Comparison of ENCODE assay signal across 8 mouse cellular contexts in genomic region chr2:76968919-76969318, GRCm38 (mm10). TPM values are rescaled to one million over a fixed set of nuclear protein-coding genes. Genes with fewer than 3 reads are reported as not detected.
DNase-seq lines count a peak whose midpoint lies in the region; ATAC-seq lines count a peak whose summit lies in the region.

No protein-coding gene starts in this region.

- no peak overlapping the region for H3K4me2 ChIP-seq in embryonic facial prominence, embryonic 11.5 days (ENCODE audit: low read depth, low read length)
- no peak overlapping the region for H3K4me2 ChIP-seq in hindbrain, embryonic 11.5 days (replicated peaks; ENCODE audit: low read depth, low read length)

- H3K9ac ChIP-seq in embryonic facial prominence, embryonic 11.5 days (replicated peaks; ENCODE audit: low read length): no peak overlapping the region
- H3K9ac ChIP-seq in hindbrain, embryonic 11.5 days (ENCODE audit: low read depth, low read length): no peak overlapping the region

- 0 out of 2 replicates have a peak, but pooled peaks have one; percentile 72 for ATAC-seq in embryonic facial prominence, embryonic 11.5 days (replicated peaks; ENCODE audit: insufficient number of reproducible peaks, low FRiP score, low TSS enrichment, low read depth)
- ATAC-seq in hindbrain, embryonic 11.5 days (ENCODE audit: low FRiP score): peak; percentile 68; the same call in 1 of the 2 replicates

- H3K9me3 ChIP-seq in embryonic facial prominence, embryonic 11.5 days (replicated peaks; ENCODE audit: control insufficient read depth, low read length): no peaks in the 10 kb centered on the region
- no peaks in the 10 kb centered on the region for H3K9me3 ChIP-seq in hindbrain, embryonic 11.5 days (ENCODE audit: control insufficient read depth, low read length)

- no peak overlapping the region for H3K4me3 ChIP-seq in embryonic facial prominence, embryonic 11.5 days (ENCODE audit: low read depth, low read length)
- no peak overlapping the region for H3K4me3 ChIP-seq in hindbrain, embryonic 11.5 days (ENCODE audit: low read depth, low read length)

- WGBS in embryonic facial prominence, embryonic 11.5 days: 27% methylated on average over 8 of the region's 8 CpGs
- WGBS in hindbrain, embryonic 11.5 days: 31% methylated on average over 8 of the region's 8 CpGs

- no peaks in the 10 kb centered on the region for H3K36me3 ChIP-seq in embryonic facial prominence, embryonic 11.5 days (replicated peaks; ENCODE audit: control insufficient read depth, insufficient read depth, low read depth, low read length)
- no peaks in the 10 kb centered on the region for H3K36me3 ChIP-seq in hindbrain, embryonic 11.5 days (ENCODE audit: control insufficient read depth, insufficient read depth, low read length)

- DNase-seq in ES-CJ7 (ENCODE audit: low read depth, low spot score): peak; percentile 84
- peak; percentile 76 for DNase-seq in adrenal gland, postnatal 25 days
- peak; percentile 88 for DNase-seq in embryonic facial prominence, embryonic 11.5 days (ENCODE audit: low spot score)
- peak; percentile 85 for DNase-seq in hindbrain, embryonic 11.5 days (ENCODE audit: low spot score)
- DNase-seq in layer of hippocampus, adult 9-11 months: peak; percentile 65
- peak; percentile 83 for DNase-seq in lung, postnatal 14 days
- DNase-seq in retina, postnatal 1 day: peak; percentile 80
- peak; percentile 46 for DNase-seq in yolk sac, embryonic 10.5 days (ENCODE audit: low spot score)

- no peaks in the 10 kb centered on the region for H3K27me3 ChIP-seq in embryonic facial prominence, embryonic 11.5 days (ENCODE audit: control insufficient read depth, insufficient read depth, low read length)
- H3K27me3 ChIP-seq in hindbrain, embryonic 11.5 days (ENCODE audit: control insufficient read depth, insufficient read depth, low read length): no peaks in the 10 kb centered on the region

- H3K27ac ChIP-seq in embryonic facial prominence, embryonic 11.5 days (replicated peaks; ENCODE audit: low read depth, low read length): no peak overlapping the region
- no peak overlapping the region for H3K27ac ChIP-seq in hindbrain, embryonic 11.5 days (ENCODE audit: low read depth, low read length)

- H3K4me1 ChIP-seq in embryonic facial prominence, embryonic 11.5 days (ENCODE audit: control insufficient read depth, insufficient read depth, low read length): no peaks in the 10 kb centered on the region
- H3K4me1 ChIP-seq in hindbrain, embryonic 11.5 days (replicated peaks; ENCODE audit: control insufficient read depth, insufficient read depth, low read length): no peaks in the 10 kb centered on the region

RNA-seq across cellular contexts. Expression of gene Ttn, which starts 13.4 kb away (rescaled TPM):
- total RNA-seq in adrenal gland, postnatal 25 days (2021): 0.91 and 1.9 TPM in 2 replicates
- 3.4 and 5.0 TPM in 2 replicates for polyA plus RNA-seq in embryonic facial prominence, embryonic 11.5 days (2014; fragmentation: Nextera tagmentation; extraction: Ambion mirVana)
- polyA plus RNA-seq in hindbrain, embryonic 11.5 days (2014; fragmentation: Nextera tagmentation; extraction: Ambion mirVana): 3.0 and 3.1 TPM in 2 replicates
